Comparison of ENCODE assay signal across 18 mouse cellular contexts in genomic region chr15:83126582-83126981, GRCm38 (mm10).
"Had no signal": no experiment of that assay in that cellular context is flagged by ENCODE, and none has a peak within 500 bp of the region (broad histone marks: within the 10 kb centered on the region; RNA-seq: fewer than 3 reads in every experiment).

No protein-coding gene starts in this region.

- H3K9ac ChIP-seq: liver, embryonic 14.5 days; liver, postnatal 0 days; lung, embryonic 14.5 days; neural tube, embryonic 12.5 days; stomach, embryonic 15.5 days had no signal

- DNase-seq: kidney, adult 18-20 months; kidney, adult 9 months; kidney, postnatal 14 days; kidney, postnatal 4 days; liver, postnatal 0 days; lung, embryonic 14.5 days; lung, postnatal 36 days; right cerebral cortex, postnatal 25 days; spleen, adult 18-20 months; thymus, postnatal 25 days had no signal

- H3K4me2 ChIP-seq: liver, embryonic 11.5 days; lung, embryonic 14.5 days; neural tube, embryonic 12.5 days; stomach, embryonic 15.5 days had no signal

- H3K27ac ChIP-seq: liver, embryonic 14.5 days; midbrain, embryonic 10.5 days; neural tube, embryonic 12.5 days; stomach, embryonic 15.5 days had no signal

- H3K9me3 ChIP-seq: megakaryocyte, embryonic 14.5 days; midbrain, embryonic 10.5 days; neural tube, embryonic 12.5 days; stomach, embryonic 15.5 days had no signal

- H3K4me3 ChIP-seq: megakaryocyte, embryonic 14.5 days; midbrain, embryonic 10.5 days; neural tube, embryonic 12.5 days; stomach, embryonic 15.5 days had no signal

- H3K27me3 ChIP-seq: megakaryocyte, embryonic 14.5 days; neural tube, embryonic 12.5 days; stomach, embryonic 15.5 days had no signal

- ATAC-seq: inflammation-experienced regulatory T-cells, adult 6 months; intestine, embryonic 16.5 days; liver, postnatal 0 days had no signal
